Mouse (Mus musculus) C2C12 (cell line): ENCODE results near the gene Reln. TPM values are rescaled to one million over a fixed set of nuclear protein-coding genes. Genes with fewer than 3 reads are reported as not detected.

Source experiments
- H3K27me3 ChIP-seq: one replicate; pipeline ENCODE4 v1.6.1; 2011; ENCODE audit not compliant: control insufficient read depth, insufficient read depth, insufficient read length
- H3K36me3 ChIP-seq: one replicate; pipeline ENCODE4 v1.6.1; 2011; ENCODE audit not compliant: control insufficient read depth, insufficient read depth
- H3K4me3 ChIP-seq: one replicate; pipeline ENCODE4 v1.5.1; 2011; ENCODE audit warnings: mild to moderate bottlenecking, control low read depth; ENCODE audit not compliant: poor library complexity, insufficient read depth, severe bottlenecking
- H3K79me2 ChIP-seq: one replicate; pipeline ENCODE4 v1.6.1; 2011; ENCODE audit not compliant: control insufficient read depth, insufficient read depth
- H3K79me3 ChIP-seq: one replicate; pipeline ENCODE4 v1.6.1; 2011; ENCODE audit warnings: low read depth, control low read depth
- H3ac ChIP-seq: one replicate; pipeline ENCODE3; 2011; ENCODE audit warnings: low read depth; ENCODE audit not compliant: control insufficient read depth, insufficient read length
- CEBPB ChIP-seq: IDR thresholded peaks from one replicate; pipeline ENCODE4 v1.6.1; 2011; ENCODE audit warnings: low read depth, mild to moderate bottlenecking, control low read depth, moderate library complexity
- CTCF ChIP-seq: IDR thresholded peaks from one replicate; pipeline ENCODE4 v1.5.1; 2011; ENCODE audit not compliant: control insufficient read depth, insufficient read depth, insufficient read length
- FOSL1 ChIP-seq: IDR thresholded peaks from one replicate; pipeline ENCODE4 v1.8.0; 2011; ENCODE audit warnings: mild to moderate bottlenecking, low read length; ENCODE audit not compliant: poor library complexity, insufficient read depth, severe bottlenecking
- MAX ChIP-seq: IDR thresholded peaks from one replicate; pipeline ENCODE4 v1.6.1; 2011; ENCODE audit warnings: mild to moderate bottlenecking, control low read depth
- MYOD1 ChIP-seq: IDR thresholded peaks from one replicate; pipeline ENCODE4 v1.6.1; 2011; ENCODE audit warnings: low read depth; ENCODE audit not compliant: control insufficient read depth, insufficient read length
- MYOG ChIP-seq: IDR thresholded peaks from one replicate; pipeline ENCODE4 v1.6.1; 2011; ENCODE audit not compliant: control insufficient read depth, insufficient read length; ENCODE audit errors: extremely low read depth
- USF1 ChIP-seq: IDR thresholded peaks from one replicate; pipeline ENCODE4 v1.6.1; 2011; ENCODE audit warnings: low read depth, mild to moderate bottlenecking, control low read depth, moderate library complexity
- polyA plus RNA-seq: library from polyadenylated mRNA; unstranded; fragments of >200 nt; fragmentation: generic; extraction: Trizol; gene quantifications from one replicate; pipeline ENCODE4 v1.2.1, GENCODE M21; 2012; ENCODE audit warnings: missing spikeins

The Reln gene
- polyA plus RNA-seq, 1 experiment: not detected

DNA sequence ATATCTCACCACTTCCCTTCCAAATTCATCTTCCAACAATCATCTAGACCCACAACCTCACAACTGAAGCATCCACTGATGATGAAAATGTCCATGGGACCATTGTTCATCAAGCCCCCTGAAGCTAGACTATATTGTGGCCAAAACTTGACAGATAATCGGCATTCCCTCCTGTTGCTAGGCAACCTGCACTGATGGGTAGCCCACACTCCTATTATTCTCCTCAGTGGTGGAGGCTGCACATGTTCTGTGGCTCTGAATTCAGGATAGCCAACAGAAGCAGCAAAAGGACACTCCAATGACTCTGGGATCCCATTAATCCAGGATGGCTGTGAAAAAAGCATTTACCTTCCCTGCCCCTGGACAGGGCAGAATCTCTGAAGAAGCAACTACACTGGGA lies 40.8 kb downstream of the Reln start:
- H3ac ChIP-seq: no peak overlapping the region

GRCm38 (mm10) chr5:22302309-22302708 lies 42.2 kb downstream of the Reln start:
- TF ChIP-seq USF1 (no peak), MAX (no peak), CEBPB (no peak), MYOD1 (no peak), MYOG (no peak), FOSL1 (no peak), CTCF (no peak)
- no peaks in the 10 kb centered on the region for H3K79me3 ChIP-seq
- H3K36me3 ChIP-seq: no peaks in the 10 kb centered on the region
- H3ac ChIP-seq: no peak overlapping the region
- H3K27me3 ChIP-seq: no peaks in the 10 kb centered on the region
- H3K79me2 ChIP-seq: no peaks in the 10 kb centered on the region
- H3K4me3 ChIP-seq: no peak overlapping the region

More for the DNA sequence above, 40.8 kb downstream of the Reln start:
- no peaks in the 10 kb centered on the region for H3K27me3 ChIP-seq
- no peak for TF ChIP-seq CTCF
- no peak for TF ChIP-seq FOSL1
- no peak for TF ChIP-seq CEBPB
- TF ChIP-seq USF1: no peak
- no peaks in the 10 kb centered on the region for H3K36me3 ChIP-seq
- H3K79me3 ChIP-seq: no peaks in the 10 kb centered on the region
- H3K4me3 ChIP-seq: no peak overlapping the region
- no peaks in the 10 kb centered on the region for H3K79me2 ChIP-seq

GRCm38 (mm10) chr5:22300788-22301187 lies 43.7 kb downstream of the Reln start:
- Histone ChIP-seq H3K36me3 (no peaks in the 10 kb centered on the region), H3ac (no peak overlapping the region), H3K79me2 (no peaks in the 10 kb centered on the region), H3K4me3 (no peak overlapping the region), H3K79me3 (no peaks in the 10 kb centered on the region), H3K27me3 (no peaks in the 10 kb centered on the region)
- TF ChIP-seq CEBPB (no peak), CTCF (no peak), MYOD1 (no peak), USF1 (no peak), MAX (no peak), FOSL1 (no peak), MYOG (no peak)

- Histone ChIP-seq H3K4me3 (no peak overlapping the region), H3ac (no peak overlapping the region), H3K79me3 (no peaks in the 10 kb centered on the region), H3K36me3 (no peaks in the 10 kb centered on the region), H3K27me3 (no peaks in the 10 kb centered on the region), H3K79me2 (no peaks in the 10 kb centered on the region)
- TF ChIP-seq USF1 (no peak), CTCF (no peak), FOSL1 (no peak), CEBPB (no peak), MYOG (no peak), MAX (no peak), MYOD1 (no peak)
These were observed 44.5 kb downstream of the Reln start for GRCm38 (mm10) chr5:22300046-22300445.

DNA sequence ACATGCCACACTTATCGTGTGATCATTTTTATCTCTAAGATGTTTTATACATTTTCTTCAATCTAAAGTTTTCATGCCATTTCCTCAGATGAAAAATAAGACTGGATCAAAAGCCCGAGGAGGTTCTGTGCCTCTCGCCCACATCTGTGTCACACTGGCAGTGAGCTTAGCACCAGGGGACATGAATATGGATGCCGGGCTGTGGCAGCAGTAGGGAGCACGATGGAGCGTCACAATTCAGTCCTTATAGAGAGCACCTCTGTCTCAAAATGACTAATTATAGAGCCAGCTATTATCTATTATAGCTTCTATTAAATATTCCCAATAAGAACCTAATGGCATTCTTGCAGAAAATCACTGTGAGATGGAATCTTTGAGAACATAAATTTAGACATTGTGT lies 49.3 kb downstream of the Reln start:
- Histone ChIP-seq H3K79me2 (no peaks in the 10 kb centered on the region), H3ac (no peak overlapping the region), H3K27me3 (peaks cover 3% of the 10 kb centered on the region), H3K4me3 (no peak overlapping the region), H3K79me3 (no peaks in the 10 kb centered on the region), H3K36me3 (no peaks in the 10 kb centered on the region)
- TF ChIP-seq CTCF: no peak
- TF ChIP-seq CEBPB: no peak
- TF ChIP-seq MYOG: no peak
- no peak for TF ChIP-seq MYOD1
- no peak for TF ChIP-seq FOSL1
- no peak for TF ChIP-seq MAX
- TF ChIP-seq USF1: no peak

GRCm38 (mm10) chr5:22291409-22291808 lies 53.1 kb downstream of the Reln start:
- Histone ChIP-seq H3K79me2 (no peaks in the 10 kb centered on the region), H3K79me3 (no peaks in the 10 kb centered on the region), H3K27me3 (peaks cover 3% of the 10 kb centered on the region), H3K36me3 (no peaks in the 10 kb centered on the region), H3K4me3 (no peak overlapping the region), H3ac (no peak overlapping the region)
- TF ChIP-seq USF1 (no peak), CTCF (no peak), MAX (no peak)
